Mouse (Mus musculus): ENCODE data around the gene Pdcd1lg2. TPM values are rescaled to one million over a fixed set of nuclear protein-coding genes. Genes with fewer than 3 reads are reported as not detected.

Pdcd1lg2 gene
- total RNA-seq (2012; rRNA removed) (1.3 and 1.7 TPM in 2 replicates), polyA plus RNA-seq (2012; ENCODE audit: insufficient read depth in 1 of 2, insufficient read length in 2 of 2, low read depth in 1 of 2, low replicate concordance in 2 of 2, missing spikeins in 1 of 2) (1 to 10 TPM in 1 of 2 experiments, not detected in 1; 5.4 TPM)

DNA sequence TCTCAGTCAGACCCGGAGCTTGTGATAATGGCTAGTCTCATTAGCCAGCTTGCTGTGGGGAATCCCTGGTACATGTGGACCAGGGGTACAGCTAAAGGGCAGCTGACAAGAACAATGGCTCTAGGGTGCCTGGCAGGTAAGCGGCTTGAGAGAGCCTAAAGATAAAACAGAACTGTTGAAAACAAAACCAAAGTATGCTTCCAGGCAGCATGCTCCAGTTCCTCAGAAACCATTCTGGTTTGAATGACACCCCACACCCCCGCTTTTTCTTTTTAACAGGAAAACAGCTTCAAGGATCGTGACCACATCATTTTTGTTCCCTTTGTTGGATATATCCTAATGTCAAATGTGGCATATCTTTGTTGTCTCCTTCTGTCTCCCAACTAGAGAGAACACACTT is at the start of gene Pdcd1lg2:
Pdcd1lg2 (plus strand) TSS at position 301 of the 400 bp plus-strand sequence.
- no peaks in the 10 kb centered on the region for H3K27me3 ChIP-seq (ENCODE audit: control insufficient read depth in 1 of 2, insufficient read depth in 2 of 2, low read length in 2 of 2)
- H3K9me3 ChIP-seq (replicated peaks; ENCODE audit: insufficient read depth, low read length), result no peaks in the 10 kb centered on the region
- H3K4me1 ChIP-seq (ENCODE audit: control insufficient read depth in 1 of 2, insufficient read depth in 2 of 2, low read length in 2 of 2), result peaks cover 5 to 17% of the 10 kb centered on the region in 2 experiments
- H3K27ac ChIP-seq (ENCODE audit: control insufficient read depth, low read depth, low read length), result no peak within 1 kb of the TSS
- peaks cover 0 to 10% of the 10 kb centered on the region in 2 experiments; a peak in 2 of 4 replicates for H3K36me3 ChIP-seq (ENCODE audit: control insufficient read depth in 1 of 2, insufficient read depth in 2 of 2, low read length in 2 of 2)
- H3K4me3 ChIP-seq (ENCODE audit: control insufficient read depth in 1 of 2, insufficient read depth in 1 of 2, low read depth in 2 of 2, low read length in 2 of 2), result no peak within 1 kb of the TSS
- no peaks in the 10 kb centered on the region for H3K79me2 ChIP-seq (ENCODE audit: control insufficient read depth, insufficient read depth, low read length, poor library complexity)
- no peak within 1 kb of the TSS for H3K9ac ChIP-seq (ENCODE audit: control insufficient read depth, low read depth, low read length, poor library complexity, severe bottlenecking)
- TF ChIP-seq HCFC1 (IDR thresholded peaks at IDR 0.05; ENCODE audit: low read depth, low read length) (no peak), NRF1 (IDR thresholded peaks at IDR 0.05; ENCODE audit: insufficient read depth, low read depth, low read length, poor library complexity, severe bottlenecking) (no peak), MEF2A (IDR thresholded peaks at IDR 0.05; ENCODE audit: extremely low read depth, insufficient replicate concordance, low read depth, low read length, poor library complexity, severe bottlenecking) (no peak)
- no peak for DNase-seq (ENCODE audit: low read depth, low spot score)

DNA sequence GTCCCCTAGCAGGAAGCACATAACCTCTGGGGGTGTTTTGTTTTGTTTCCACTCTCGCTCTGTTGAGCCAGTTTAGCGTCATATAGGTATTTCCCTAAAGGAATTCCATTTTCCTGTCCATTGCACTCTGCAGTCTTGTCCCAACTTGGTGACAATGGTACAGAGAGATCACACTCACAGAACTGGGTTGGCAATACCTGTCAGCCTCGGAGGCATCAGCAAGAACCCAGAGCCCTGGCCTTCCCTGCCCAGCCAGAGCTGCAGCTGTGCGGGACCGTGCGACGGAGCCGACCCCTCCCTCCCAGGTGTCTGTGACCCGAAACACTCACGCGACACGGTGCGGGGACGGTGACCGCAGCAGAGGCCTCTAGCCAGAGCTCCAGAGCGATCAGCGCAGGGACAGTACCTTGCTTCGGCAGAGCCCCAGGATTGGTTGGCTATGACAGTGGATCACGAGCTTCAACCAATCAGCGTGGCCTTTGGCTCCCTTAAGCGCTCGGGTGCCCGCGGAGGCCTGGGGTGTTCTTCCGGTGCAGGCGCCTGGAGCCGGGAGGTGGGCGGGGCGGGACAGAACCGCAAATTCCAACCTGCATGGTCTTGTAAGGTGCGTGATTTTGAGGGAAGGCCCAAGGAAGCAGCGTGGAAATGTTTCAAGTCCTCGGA is 49.1 kb upstream of the Pdcd1lg2 start:
- H3K4me1 ChIP-seq (ENCODE audit: control insufficient read depth in 1 of 2, insufficient read depth in 2 of 2, low read length in 2 of 2), result peaks cover 16 to 33% of the 10 kb centered on the region in 2 experiments
- no peaks in the 10 kb centered on the region for H3K27me3 ChIP-seq (ENCODE audit: control insufficient read depth in 1 of 2, insufficient read depth in 2 of 2, low read length in 2 of 2)
- peak; percentile 100 for DNase-seq (ENCODE audit: low read depth, low spot score)
- peak overlapping the region; percentile 61 to 62 for H3K4me3 ChIP-seq (ENCODE audit: control insufficient read depth in 1 of 2, insufficient read depth in 1 of 2, low read depth in 2 of 2, low read length in 2 of 2)
- TF ChIP-seq CTCF (IDR thresholded peaks at IDR 0.05 in 2 of 3, conservative IDR thresholded peaks at IDR 0.05 in 1 of 3; ENCODE audit: control insufficient read depth in 1 of 3, insufficient read depth in 1 of 3, low read depth in 2 of 3, low read length in 3 of 3, poor library complexity in 1 of 3, severe bottlenecking in 1 of 3), result no peak
- TF ChIP-seq ZKSCAN1 (IDR thresholded peaks at IDR 0.05; ENCODE audit: low read depth, low read length), result no peak
- no peak for TF ChIP-seq MAFK (IDR thresholded peaks at IDR 0.05; ENCODE audit: borderline replicate concordance, low read depth, low read length)
- TF ChIP-seq POLR2A (IDR thresholded peaks at IDR 0.05; ENCODE audit: control insufficient read depth in 1 of 2, insufficient read depth in 1 of 2, low read depth in 1 of 2, low read length in 2 of 2, poor library complexity in 1 of 2), result peak in 1 of 2 experiments; percentile 98; a peak in 2 of 4 replicates
- TF ChIP-seq POLR2AphosphoS5 (IDR thresholded peaks at IDR 0.05; ENCODE audit: borderline replicate concordance, low read depth, low read length), result 0 out of 2 replicates have a peak, but pooled peaks have one; percentile 38
- TF ChIP-seq USF2 (IDR thresholded peaks at IDR 0.05; ENCODE audit: borderline replicate concordance in 1 of 2, insufficient read depth in 1 of 2, low read depth in 1 of 2, low read length in 2 of 2), result no peak
- H3K9me3 ChIP-seq (replicated peaks; ENCODE audit: insufficient read depth, low read length), result no peaks in the 10 kb centered on the region
- H3K79me2 ChIP-seq (ENCODE audit: control insufficient read depth, insufficient read depth, low read length, poor library complexity), result peaks cover 2% of the 10 kb centered on the region; the same call in 1 of the 2 replicates
- peaks cover 0 to 38% of the 10 kb centered on the region in 2 experiments; a peak in 2 of 4 replicates for H3K36me3 ChIP-seq (ENCODE audit: control insufficient read depth in 1 of 2, insufficient read depth in 2 of 2, low read length in 2 of 2)
- H3K9ac ChIP-seq (ENCODE audit: control insufficient read depth, low read depth, low read length, poor library complexity, severe bottlenecking), result peak overlapping the region; percentile 64
- H3K27ac ChIP-seq (ENCODE audit: control insufficient read depth, low read depth, low read length), result peak overlapping the region; percentile 42

All from MEL (cell line).